Mouse (Mus musculus) limb, embryonic 11.5 days (tissue): Measurements from ENCODE around the gene Tomm20. TPM values are rescaled to one million over a fixed set of nuclear protein-coding genes. Genes with fewer than 3 reads are reported as not detected.

Experiments used
- ATAC-seq: fragments of 200-750 bp; cut with Nextera tagmentation; 2 replicates; pipeline ENCODE4 v1.8.0; 2017; ENCODE audit warnings: low read depth; ENCODE audit not compliant: insufficient number of reproducible peaks, low FRiP score, low TSS enrichment
- DNase-seq: peaks from one replicate; pipeline ENCODE4 v3.0.0-alpha.2; 2015; ENCODE audit warnings: low spot score
- H3K27ac ChIP-seq: fragments of 300-500 bp; sonication (generic); replicated peaks from 2 replicates; pipeline ENCODE4 v1.5.1; 2014; ENCODE audit warnings: low read depth, mild to moderate bottlenecking, low read length
- H3K27me3 ChIP-seq: fragments of 300-500 bp; sonication (generic); 2 replicates; pipeline ENCODE4 v1.6.1; 2014; ENCODE audit warnings: mild to moderate bottlenecking, low read length, mixed read lengths; ENCODE audit not compliant: control insufficient read depth, insufficient read depth
- H3K36me3 ChIP-seq: fragments of 300-500 bp; sonication (generic); 2 replicates; pipeline ENCODE4 v1.6.1; 2014; ENCODE audit warnings: mild to moderate bottlenecking, low read length, moderate library complexity, mixed read lengths; ENCODE audit not compliant: control insufficient read depth, insufficient read depth
- H3K4me1 ChIP-seq: fragments of 300-500 bp; sonication (generic); 2 replicates; pipeline ENCODE4 v1.6.1; 2014; ENCODE audit warnings: low read length, mixed read lengths; ENCODE audit not compliant: control insufficient read depth, insufficient read depth
- H3K4me2 ChIP-seq: fragments of 300-500 bp; sonication (generic); 2 replicates; pipeline ENCODE4 v1.6.1; 2014; ENCODE audit warnings: low read depth, mild to moderate bottlenecking, moderate library complexity; ENCODE audit not compliant: severe bottlenecking
- H3K4me3 ChIP-seq: fragments of 300-500 bp; sonication (generic); 2 replicates; pipeline ENCODE4 v1.5.1; 2014; ENCODE audit warnings: low read depth, low read length
- H3K9ac ChIP-seq: fragments of 300-500 bp; sonication (generic); 2 replicates; pipeline ENCODE4 v1.6.1; 2014; ENCODE audit warnings: mild to moderate bottlenecking, low read length
- H3K9me3 ChIP-seq: fragments of 300-500 bp; sonication (generic); 2 replicates; pipeline ENCODE4 v1.6.1; 2016; ENCODE audit warnings: low read length; ENCODE audit not compliant: control insufficient read depth
- WGBS: fragments of 180-500 bp; shearing (Covaris S2); extraction: QIAGEN DNeasy Blood & Tissue Kit; methylation state at CpG from one replicate; pipeline ENCODE4 v1.1.7; 2014; 5-methylcytosine and 5-hydroxymethylcytosine counted together
- polyA plus RNA-seq: library from polyadenylated mRNA; unstranded; fragments of >200 nt; fragmentation: Nextera tagmentation; extraction: Ambion mirVana; gene quantifications from 2 replicates; pipeline ENCODE4 v1.2.1, GENCODE M21; 2014

Tomm20 gene
- polyA plus RNA-seq, 1 experiment from 2014 or later, result 284 TPM

- Histone ChIP-seq H3K9me3 (no peaks in the 10 kb centered on the region), H3K27me3 (no peaks in the 10 kb centered on the region), H3K27ac (no peak overlapping the region), H3K9ac (no peak overlapping the region), H3K36me3 (no peaks in the 10 kb centered on the region), H3K4me3 (no peak overlapping the region), H3K4me2 (no peak overlapping the region), H3K4me1 (0 out of 2 replicates have a peak, but pooled peaks cover 7% of the 10 kb centered on the region)
- ATAC-seq (no peak), DNase-seq (no peak)
- WGBS, result 53% methylated on average over 12 of the region's 12 CpGs
Observed at GRCm38 (mm10) chr8:126913241-126914106, 32.2 kb downstream of the Tomm20 start.

- no peaks in the 10 kb centered on the region for H3K9me3 ChIP-seq
- no peaks in the 10 kb centered on the region for H3K36me3 ChIP-seq
- 0 out of 2 replicates have a peak, but pooled peaks cover 7% of the 10 kb centered on the region for H3K4me1 ChIP-seq
- no peaks in the 10 kb centered on the region for H3K27me3 ChIP-seq
- H3K4me2 ChIP-seq, result no peak overlapping the region
- no peak for ATAC-seq
- H3K4me3 ChIP-seq, result no peak overlapping the region
- 68% methylated on average over 10 of the region's 10 CpGs for WGBS
- H3K27ac ChIP-seq, result no peak overlapping the region
- no peak overlapping the region for H3K9ac ChIP-seq
- no peak for DNase-seq
Observed at GRCm38 (mm10) chr8:126909371-126909802, 36.3 kb downstream of the Tomm20 start.

- H3K9me3 ChIP-seq, result no peaks in the 10 kb centered on the region
- H3K27ac ChIP-seq, result no peak overlapping the region
- H3K27me3 ChIP-seq, result no peaks in the 10 kb centered on the region
- DNase-seq, result no peak
- 0 out of 2 replicates have a peak, but pooled peaks cover 7% of the 10 kb centered on the region for H3K4me1 ChIP-seq
- no peak overlapping the region for H3K9ac ChIP-seq
- WGBS, result 71% methylated on average over 6 of the region's 6 CpGs
- ATAC-seq, result no peak
- H3K36me3 ChIP-seq, result no peaks in the 10 kb centered on the region
- no peak overlapping the region for H3K4me2 ChIP-seq
- no peak overlapping the region for H3K4me3 ChIP-seq
Observed at GRCm38 (mm10) chr8:126908805-126909204, 36.8 kb downstream of the Tomm20 start.

- Histone ChIP-seq H3K9ac (no peak overlapping the region), H3K27ac (no peak overlapping the region), H3K4me2 (no peak overlapping the region), H3K9me3 (no peaks in the 10 kb centered on the region), H3K27me3 (no peaks in the 10 kb centered on the region), H3K36me3 (no peaks in the 10 kb centered on the region), H3K4me1 (0 out of 2 replicates have a peak, but pooled peaks cover 3% of the 10 kb centered on the region), H3K4me3 (no peak overlapping the region)
- DNase-seq, result no peak
- 76% methylated on average over 9 of the region's 9 CpGs for WGBS
- ATAC-seq, result no peak
Observed at GRCm38 (mm10) chr8:126907968-126908367, 37.7 kb downstream of the Tomm20 start.

GRCm38 (mm10) chr8:126907374-126907773 lies 38.3 kb downstream of the Tomm20 start:
- no peak overlapping the region for H3K27ac ChIP-seq
- DNase-seq, result no peak
- ATAC-seq, result no peak

GRCm38 (mm10) chr8:126905387-126905786 lies 40.3 kb downstream of the Tomm20 start:
- no peak overlapping the region for H3K4me3 ChIP-seq
- no peaks in the 10 kb centered on the region for H3K36me3 ChIP-seq
- H3K4me1 ChIP-seq, result 0 out of 2 replicates have a peak, but pooled peaks cover 3% of the 10 kb centered on the region
- no peak overlapping the region for H3K27ac ChIP-seq
- 87% methylated on average over 3 of the region's 3 CpGs for WGBS
- no peak for ATAC-seq
- H3K9me3 ChIP-seq, result no peaks in the 10 kb centered on the region
- no peaks in the 10 kb centered on the region for H3K27me3 ChIP-seq
- DNase-seq, result no peak
- H3K4me2 ChIP-seq, result no peak overlapping the region
- H3K9ac ChIP-seq, result no peak overlapping the region

More at GRCm38 (mm10) chr8:126907374-126907773, 38.3 kb downstream of the Tomm20 start:
- Histone ChIP-seq H3K4me1 (0 out of 2 replicates have a peak, but pooled peaks cover 3% of the 10 kb centered on the region), H3K36me3 (no peaks in the 10 kb centered on the region), H3K27me3 (no peaks in the 10 kb centered on the region), H3K9ac (no peak overlapping the region), H3K4me2 (no peak overlapping the region), H3K9me3 (no peaks in the 10 kb centered on the region), H3K4me3 (no peak overlapping the region)
- WGBS, result 82% methylated on average over 3 of the region's 3 CpGs

GRCm38 (mm10) chr8:126903927-126904326 lies 41.7 kb downstream of the Tomm20 start:
- Histone ChIP-seq H3K4me1 (no peaks in the 10 kb centered on the region), H3K27ac (no peak overlapping the region), H3K4me3 (no peak overlapping the region), H3K4me2 (no peak overlapping the region), H3K9me3 (no peaks in the 10 kb centered on the region), H3K36me3 (no peaks in the 10 kb centered on the region), H3K27me3 (no peaks in the 10 kb centered on the region), H3K9ac (no peak overlapping the region)
- no peak for DNase-seq
- 92% methylated on average over 9 of the region's 9 CpGs for WGBS
- ATAC-seq, result no peak

GRCm38 (mm10) chr8:126903224-126903895 lies 42.3 kb downstream of the Tomm20 start:
- Histone ChIP-seq H3K9ac (no peak overlapping the region), H3K36me3 (no peaks in the 10 kb centered on the region), H3K9me3 (no peaks in the 10 kb centered on the region), H3K4me1 (no peaks in the 10 kb centered on the region), H3K4me3 (no peak overlapping the region), H3K27ac (no peak overlapping the region), H3K27me3 (no peaks in the 10 kb centered on the region), H3K4me2 (no peak overlapping the region)
- ATAC-seq, result no peak
- no peak for DNase-seq
- 67% methylated on average over 9 of the region's 9 CpGs for WGBS
